Mouse (Mus musculus) heart, embryonic 11.5 days (tissue): ENCODE data around the gene Slc25a29. TPM values are rescaled to one million over a fixed set of nuclear protein-coding genes. Genes with fewer than 3 reads are reported as not detected.

Experiments used
- ATAC-seq: fragments of 200-750 bp; cut with Nextera tagmentation; replicated peaks from 2 replicates; pipeline ENCODE4 v1.8.0; 2017; ENCODE audit warnings: moderate library complexity; ENCODE audit not compliant: insufficient number of reproducible peaks, low FRiP score, low TSS enrichment
- H3K27ac ChIP-seq: fragments of 300-500 bp; sonication (generic); 2 replicates; pipeline ENCODE4 v1.5.1; 2014; ENCODE audit warnings: mild to moderate bottlenecking, low read depth, low read length
- H3K27me3 ChIP-seq: fragments of 300-500 bp; sonication (generic); 2 replicates; pipeline ENCODE4 v1.6.1; 2014; ENCODE audit warnings: mild to moderate bottlenecking, low read length, mixed read lengths; ENCODE audit not compliant: control insufficient read depth, insufficient read depth
- H3K36me3 ChIP-seq: fragments of 300-500 bp; sonication (generic); 2 replicates; pipeline ENCODE4 v1.6.1; 2014; ENCODE audit warnings: mild to moderate bottlenecking, low read length, moderate library complexity, mixed read lengths; ENCODE audit not compliant: control insufficient read depth, insufficient read depth
- H3K4me1 ChIP-seq: fragments of 300-500 bp; sonication (generic); 2 replicates; pipeline ENCODE4 v1.6.1; 2014; ENCODE audit warnings: low read length; ENCODE audit not compliant: control insufficient read depth, insufficient read depth
- H3K4me2 ChIP-seq: fragments of 300-500 bp; sonication (generic); 2 replicates; pipeline ENCODE4 v1.6.1; 2014; ENCODE audit warnings: mild to moderate bottlenecking, moderate library complexity
- H3K4me3 ChIP-seq: fragments of 300-500 bp; sonication (generic); 2 replicates; pipeline ENCODE4 v1.5.1; 2014; ENCODE audit warnings: low read depth, low read length
- H3K9ac ChIP-seq: fragments of 300-500 bp; sonication (generic); 2 replicates; pipeline ENCODE4 v1.6.1; 2014; ENCODE audit warnings: mild to moderate bottlenecking, low read depth, low read length, moderate library complexity
- H3K9me3 ChIP-seq: fragments of 300-500 bp; sonication (generic); replicated peaks from 2 replicates; pipeline ENCODE4 v1.6.1; 2016; ENCODE audit warnings: low read length; ENCODE audit not compliant: control insufficient read depth
- WGBS: fragments of 180-500 bp; shearing (Covaris S2); extraction: QIAGEN DNeasy Blood & Tissue Kit; methylation state at CpG from one replicate; pipeline ENCODE4 v1.1.7; 2014; ENCODE audit not compliant: insufficient replicate concordance; 5-methylcytosine and 5-hydroxymethylcytosine counted together
- polyA plus RNA-seq: library from polyadenylated mRNA; unstranded; fragments of >200 nt; fragmentation: Nextera tagmentation; extraction: Ambion mirVana; gene quantifications from 2 replicates; pipeline ENCODE4 v1.2.1, GENCODE M21; 2014

Slc25a29 gene
- polyA plus RNA-seq, 1 experiment from 2014 or later = 4.0 TPM

DNA sequence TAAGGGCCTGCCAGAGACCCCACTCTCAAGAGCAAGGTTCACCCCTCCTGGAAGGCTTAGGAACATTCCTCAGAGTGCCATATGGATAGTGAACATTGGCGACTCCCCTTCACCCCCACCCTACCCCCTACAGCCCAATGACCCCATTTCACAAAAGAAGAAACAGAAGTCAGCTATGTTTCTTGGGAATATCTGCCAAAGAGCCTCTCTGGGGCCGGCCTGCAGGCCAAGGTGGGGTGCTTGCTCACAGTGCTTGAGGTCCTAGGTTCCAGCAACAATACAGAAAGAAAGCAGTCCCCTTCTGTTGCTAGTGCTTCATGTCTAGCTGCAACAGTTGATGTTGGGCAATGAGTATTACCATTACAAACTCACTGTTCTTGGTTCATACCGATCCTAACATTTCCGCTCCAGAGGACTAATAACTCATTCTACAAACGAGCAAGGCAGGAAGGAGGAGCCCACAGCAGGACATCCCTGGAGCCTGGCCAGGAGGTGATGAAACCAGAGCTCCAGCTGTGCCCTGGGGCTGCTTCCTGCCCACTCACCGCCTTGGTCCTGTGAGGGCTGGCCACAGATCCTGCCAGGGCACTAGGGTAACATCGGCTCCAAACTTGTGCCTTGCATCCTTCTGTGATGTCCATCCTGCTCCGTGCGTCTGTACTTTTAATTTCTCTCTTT is 3.6 kb downstream of the Slc25a29 start:
- ATAC-seq = no peak
- peaks cover 4% of the 10 kb centered on the region; the same call in 1 of the 2 replicates for H3K27me3 ChIP-seq
- 67% methylated on average over 9 of the region's 9 CpGs for WGBS
- H3K9ac ChIP-seq = no peak overlapping the region
- no peak overlapping the region for H3K4me3 ChIP-seq
- H3K9me3 ChIP-seq = no peaks in the 10 kb centered on the region
- peaks cover 16% of the 10 kb centered on the region for H3K4me1 ChIP-seq
- peaks cover 3% of the 10 kb centered on the region for H3K36me3 ChIP-seq
- no peak overlapping the region for H3K27ac ChIP-seq
- H3K4me2 ChIP-seq = no peak overlapping the region

DNA sequence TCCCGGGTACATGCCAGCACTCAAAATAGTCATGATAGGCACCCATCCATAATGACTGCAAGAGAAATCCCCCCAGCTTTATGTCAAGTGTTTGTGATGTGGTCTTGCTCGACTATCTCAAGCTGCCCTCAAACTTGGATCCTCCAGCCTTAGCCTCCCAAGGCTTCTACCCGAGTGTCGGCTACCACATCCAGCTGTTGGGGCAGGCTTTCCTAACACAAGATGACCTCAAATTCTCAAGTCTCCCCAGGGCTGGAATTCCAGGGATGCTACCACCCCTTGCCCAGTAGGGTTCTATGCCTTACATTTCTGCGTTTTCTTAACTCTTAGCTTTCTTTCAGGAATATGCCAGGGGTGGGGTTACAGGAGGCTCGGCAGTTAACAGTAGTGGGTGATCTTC is 5.3 kb downstream of the Slc25a29 start:
- WGBS = 78% methylated on average over 6 of the region's 6 CpGs
- ATAC-seq = no peak
- H3K36me3 ChIP-seq = peaks cover 8% of the 10 kb centered on the region
- H3K9ac ChIP-seq = no peak overlapping the region
- no peak overlapping the region for H3K27ac ChIP-seq
- H3K4me1 ChIP-seq = peaks cover 7% of the 10 kb centered on the region
- H3K27me3 ChIP-seq = peaks cover 4% of the 10 kb centered on the region; the same call in 1 of the 2 replicates
- H3K4me3 ChIP-seq = no peak overlapping the region
- no peaks in the 10 kb centered on the region for H3K9me3 ChIP-seq
- H3K4me2 ChIP-seq = no peak overlapping the region

DNA sequence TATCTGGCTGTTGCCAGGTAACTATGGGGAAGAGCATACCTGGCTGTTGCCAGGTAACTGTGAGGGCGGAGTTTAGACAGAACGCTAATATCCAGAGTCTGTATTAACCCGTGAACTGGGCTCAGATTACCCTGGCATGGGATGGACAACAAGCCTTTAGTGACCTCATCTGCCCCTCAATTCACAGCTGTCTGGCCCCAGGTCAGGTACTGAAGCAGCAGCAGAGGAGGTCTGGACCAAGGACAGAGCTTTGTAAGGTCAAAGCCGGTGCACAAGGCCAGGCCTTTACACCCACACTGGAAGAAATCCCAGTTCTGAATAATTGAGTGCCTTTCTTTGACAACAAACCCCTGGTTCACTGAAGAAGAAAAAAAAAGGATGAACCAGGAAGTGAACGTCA is 6.0 kb downstream of the Slc25a29 start:
- Histone ChIP-seq H3K4me1 (peaks cover under 1% of the 10 kb centered on the region; the same call in 1 of the 2 replicates), H3K27me3 (peaks cover 4% of the 10 kb centered on the region; the same call in 1 of the 2 replicates), H3K9ac (no peak overlapping the region), H3K36me3 (peaks cover 8% of the 10 kb centered on the region), H3K27ac (no peak overlapping the region), H3K4me3 (no peak overlapping the region), H3K9me3 (no peaks in the 10 kb centered on the region), H3K4me2 (no peak overlapping the region)
- WGBS = 81% methylated on average over 5 of the region's 5 CpGs
- ATAC-seq = no peak

DNA sequence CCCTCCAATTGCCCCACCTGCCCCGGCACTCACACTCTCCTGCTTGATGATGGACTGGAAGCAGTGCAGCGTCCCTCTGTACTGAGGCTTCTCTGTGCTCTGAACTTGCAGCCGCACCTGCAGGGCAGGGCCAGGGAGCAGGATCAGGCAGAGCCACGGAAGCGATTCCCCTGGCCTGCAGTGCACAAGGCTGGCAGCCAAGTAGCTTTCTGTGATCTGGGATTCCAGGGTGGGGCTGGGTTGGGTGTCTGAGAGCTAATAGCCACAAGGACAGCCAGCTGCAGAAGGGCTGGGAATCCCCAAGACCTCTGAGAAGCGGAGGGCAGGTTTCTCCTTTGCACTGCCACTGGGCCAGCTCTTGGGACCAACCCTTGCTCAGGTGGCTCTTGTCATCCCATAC is 8.0 kb downstream of the Slc25a29 start:
- ATAC-seq = no peak
- WGBS = 96% methylated on average over 6 of the region's 6 CpGs
- Histone ChIP-seq H3K4me3 (no peak overlapping the region), H3K4me2 (no peak overlapping the region), H3K27ac (no peak overlapping the region), H3K4me1 (no peaks in the 10 kb centered on the region), H3K9ac (no peak overlapping the region), H3K27me3 (no peaks in the 10 kb centered on the region), H3K36me3 (peaks cover 8% of the 10 kb centered on the region), H3K9me3 (no peaks in the 10 kb centered on the region)

DNA sequence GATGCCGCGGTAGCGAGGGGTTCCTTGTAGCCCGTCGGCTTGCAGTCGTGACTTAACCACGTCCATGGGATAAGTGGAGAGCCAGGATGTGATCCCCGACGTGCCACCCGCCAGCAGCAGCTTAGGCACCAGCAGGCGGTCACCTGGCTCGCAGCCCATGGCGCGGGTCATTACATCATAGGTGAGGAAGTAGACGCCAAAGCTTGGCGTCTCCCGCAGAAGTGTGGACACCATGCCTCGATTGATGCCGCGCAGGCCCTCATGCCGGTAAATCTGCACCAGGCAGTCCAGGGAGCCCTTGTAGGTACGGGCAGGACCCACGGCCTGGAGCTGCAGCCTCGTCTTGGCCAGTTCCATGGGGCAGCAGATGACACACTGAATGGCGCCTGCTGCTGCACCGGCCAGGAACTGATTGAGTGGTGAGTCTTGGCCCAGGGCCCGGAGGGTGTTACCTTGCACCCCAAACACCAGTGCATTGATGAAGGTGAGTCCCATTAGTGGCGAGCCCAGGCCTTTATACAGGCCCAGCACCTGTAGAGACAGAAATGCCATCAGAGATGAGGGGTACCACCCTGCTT is 8.6 kb downstream of the Slc25a29 start:
- no peak overlapping the region for H3K4me3 ChIP-seq
- WGBS = 95% methylated on average over 28 of the region's 28 CpGs
- H3K27me3 ChIP-seq = no peaks in the 10 kb centered on the region
- no peak overlapping the region for H3K27ac ChIP-seq
- peaks cover 8% of the 10 kb centered on the region for H3K36me3 ChIP-seq
- no peak overlapping the region for H3K4me2 ChIP-seq
- H3K9me3 ChIP-seq = no peaks in the 10 kb centered on the region
- no peak overlapping the region for H3K9ac ChIP-seq
- no peak for ATAC-seq
- no peaks in the 10 kb centered on the region for H3K4me1 ChIP-seq

DNA sequence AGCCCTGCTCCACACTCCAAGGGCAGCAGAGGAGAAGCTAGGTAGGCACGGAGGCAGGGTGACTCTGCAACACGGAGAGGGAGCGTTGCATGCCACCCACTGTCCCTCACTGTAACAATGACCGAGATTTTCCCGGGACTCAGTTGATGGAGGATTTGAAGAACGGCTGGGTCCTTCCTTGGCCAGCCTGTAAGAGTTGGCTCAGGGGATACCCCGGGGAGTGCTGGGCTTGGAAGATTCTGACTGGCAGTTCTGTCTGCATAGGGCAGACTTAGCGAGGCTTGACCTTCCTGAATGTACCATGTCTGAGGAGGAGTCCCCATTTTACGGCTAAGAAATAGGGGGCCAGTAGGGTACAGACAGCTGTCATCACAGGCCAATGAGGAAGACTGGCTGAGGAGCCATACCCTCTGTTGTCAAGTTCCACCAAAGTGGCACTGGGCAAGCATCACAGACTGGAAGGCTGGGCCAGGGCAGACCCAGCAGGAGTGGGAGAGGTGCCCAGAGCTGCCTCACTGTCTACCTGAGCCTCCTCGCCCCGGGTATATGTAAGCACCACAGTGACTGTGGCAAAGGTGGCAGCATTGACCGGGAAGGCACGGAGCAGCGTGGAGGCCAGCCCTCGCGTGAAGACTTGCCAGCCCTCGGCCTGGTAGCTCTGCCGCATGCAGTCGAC is 9.3 kb downstream of the Slc25a29 start:
- Histone ChIP-seq H3K27ac (no peak overlapping the region), H3K9me3 (no peaks in the 10 kb centered on the region), H3K4me2 (no peak overlapping the region), H3K9ac (no peak overlapping the region), H3K4me1 (no peaks in the 10 kb centered on the region), H3K4me3 (no peak overlapping the region), H3K27me3 (no peaks in the 10 kb centered on the region), H3K36me3 (peaks cover 8% of the 10 kb centered on the region)
- no peak for ATAC-seq
- WGBS = 93% methylated on average over 19 of the region's 19 CpGs

DNA sequence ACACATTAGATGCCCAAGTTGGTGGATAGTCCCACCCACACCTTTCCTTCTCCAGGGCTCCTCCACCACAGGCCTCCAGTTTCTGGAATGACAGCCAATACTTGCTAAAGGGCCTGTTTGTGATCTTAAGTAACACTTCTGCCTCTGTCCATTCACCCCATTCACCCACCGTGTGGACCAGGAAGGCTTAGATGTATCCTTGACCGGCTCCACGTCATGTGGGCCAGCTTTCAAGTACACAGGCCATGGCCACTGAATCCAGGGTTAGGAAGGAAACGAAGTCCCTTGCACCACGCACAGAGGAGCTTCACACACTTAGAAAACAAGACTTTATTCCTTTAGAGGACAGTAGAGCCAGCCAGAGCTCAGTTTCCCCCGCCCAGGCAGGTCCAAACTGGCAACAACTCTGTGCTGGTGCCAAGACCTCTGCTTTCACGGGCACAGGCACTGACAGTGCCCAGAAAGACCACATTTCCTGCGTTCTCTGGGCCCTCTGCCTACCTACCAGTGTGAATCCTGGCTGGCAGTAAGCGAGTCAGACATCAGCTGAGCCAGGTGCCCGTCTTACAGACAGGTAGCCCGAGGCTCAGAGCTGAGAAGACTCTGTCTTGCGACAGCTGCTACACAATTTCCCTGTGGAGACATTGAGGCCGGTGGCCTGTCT is 10.0 kb downstream of the Slc25a29 start:
- no peak overlapping the region for H3K9ac ChIP-seq
- no peak overlapping the region for H3K27ac ChIP-seq
- H3K4me2 ChIP-seq = no peak overlapping the region
- WGBS = 94% methylated on average over 13 of the region's 13 CpGs
- H3K27me3 ChIP-seq = no peaks in the 10 kb centered on the region
- no peaks in the 10 kb centered on the region for H3K9me3 ChIP-seq
- no peak overlapping the region for H3K4me3 ChIP-seq
- peaks cover 8% of the 10 kb centered on the region for H3K36me3 ChIP-seq
- no peak for ATAC-seq
- peaks cover under 1% of the 10 kb centered on the region; the same call in 1 of the 2 replicates for H3K4me1 ChIP-seq

DNA sequence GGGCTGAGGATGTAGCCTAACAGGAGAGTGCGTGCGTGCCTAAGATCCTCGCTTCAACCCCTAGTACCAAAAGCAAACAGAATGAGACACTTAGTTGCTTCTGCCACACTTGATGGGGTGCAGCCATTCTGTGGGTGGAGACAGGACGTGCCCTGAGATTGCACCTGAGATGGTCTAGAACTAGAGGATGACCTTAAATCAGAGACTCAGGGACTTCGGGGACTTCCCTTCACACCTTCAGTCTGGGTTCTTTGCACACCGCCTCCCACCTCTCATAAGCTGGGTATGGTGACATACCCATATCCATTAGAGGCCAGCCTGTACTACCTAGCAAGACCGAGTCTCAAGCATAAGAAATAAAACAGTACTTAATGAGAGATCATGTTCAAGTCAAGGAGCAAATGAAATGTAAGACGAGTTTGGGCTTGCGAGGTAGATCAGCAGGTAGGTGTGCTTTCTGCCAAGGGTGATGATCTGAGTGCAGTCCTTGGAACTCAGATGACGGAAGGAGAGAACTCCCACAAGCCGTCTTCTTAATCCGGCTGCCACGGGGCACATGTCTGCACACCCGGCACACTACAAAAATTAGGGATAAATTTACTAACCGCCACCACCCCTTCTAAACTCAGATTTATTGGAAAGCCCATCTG is 11.3 kb downstream of the Slc25a29 start:
- Histone ChIP-seq H3K9me3 (no peaks in the 10 kb centered on the region), H3K27me3 (no peaks in the 10 kb centered on the region), H3K4me2 (no peak overlapping the region), H3K4me3 (no peak overlapping the region), H3K9ac (no peak overlapping the region), H3K4me1 (peaks cover 9% of the 10 kb centered on the region), H3K36me3 (peaks cover 8% of the 10 kb centered on the region), H3K27ac (no peak overlapping the region)
- 89% methylated on average over 15 of the region's 15 CpGs for WGBS
- no peak for ATAC-seq
